Mouse (Mus musculus): Measurements from ENCODE around the gene Ccer2.
A peak's percentile ranks its signal among the peaks of the same experiment; 100 is the strongest.

Ccer2 gene

GRCm38 (mm10) chr7:28749935-28750334 is 6.0 kb upstream of the Ccer2 start:
- no peak for DNase-seq (ENCODE audit: low spot score in 2 of 2)

DNA sequence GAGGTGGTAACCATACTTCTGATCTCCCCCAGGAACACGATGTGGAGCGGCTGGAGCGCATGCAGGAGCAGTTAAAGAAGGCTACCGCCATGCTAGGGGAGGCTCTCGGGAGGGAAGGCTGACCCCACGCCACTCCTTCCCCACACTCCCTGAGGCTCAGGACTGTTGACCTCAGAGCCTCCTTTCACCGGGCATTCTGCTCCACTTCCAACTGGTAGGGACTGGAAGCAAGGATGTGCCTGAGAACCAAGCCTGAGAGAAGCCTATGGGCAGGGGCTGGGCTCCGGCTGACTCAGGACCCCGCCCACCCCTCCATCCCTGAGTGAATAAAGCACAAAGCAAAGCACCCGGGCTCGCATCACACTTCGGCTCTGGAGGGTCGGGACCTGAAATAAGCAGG is 2.6 kb downstream of the Ccer2 start:
- no peak for DNase-seq (ENCODE audit: low spot score in 2 of 2)

GRCm38 (mm10) chr7:28761907-28762306 is 5.9 kb downstream of the Ccer2 start:
- DNase-seq (ENCODE audit: low spot score in 2 of 2) = no peak

- no peak for DNase-seq (ENCODE audit: low spot score in 2 of 2)
Observed at GRCm38 (mm10) chr7:28765211-28765610, 9.2 kb downstream of the Ccer2 start.

DNA sequence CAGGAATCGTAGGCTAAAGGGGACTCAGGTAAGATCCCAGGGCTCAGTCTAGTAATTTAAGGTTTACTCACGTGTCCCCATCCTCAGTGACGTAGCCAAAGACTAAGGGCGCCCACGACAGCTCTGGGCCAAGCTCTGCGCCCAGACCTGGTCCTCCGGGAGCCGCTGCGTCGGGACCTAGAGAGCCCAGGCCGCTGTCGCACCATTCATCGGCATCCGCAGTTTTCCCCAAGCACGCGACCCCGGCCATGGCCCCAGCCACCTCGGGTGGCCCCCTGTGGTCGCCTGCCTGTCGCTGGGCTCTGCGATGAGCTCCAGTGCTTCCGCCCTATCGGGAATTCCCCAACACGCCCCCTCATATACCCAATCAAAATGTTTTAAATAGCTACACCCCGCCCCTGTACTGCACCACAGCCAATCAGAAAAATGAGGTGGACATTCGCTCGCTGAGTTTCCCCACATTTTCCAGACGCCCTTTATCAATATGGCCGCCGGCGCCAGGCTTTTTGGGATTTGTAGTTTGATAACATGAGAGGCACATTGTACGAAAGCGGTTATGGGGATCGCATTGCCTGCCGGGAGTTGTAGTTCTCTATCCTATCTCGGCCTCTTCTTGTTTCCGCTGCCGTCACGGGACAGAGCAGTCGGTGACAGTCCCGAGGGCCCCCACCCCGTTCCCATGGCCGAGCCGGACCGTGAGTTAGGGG is 10.4 kb downstream of the Ccer2 start, which contains the start of gene Sirt2:
TSS of gene Sirt2 (plus strand) at position 563 of the 707 bp plus-strand sequence.
- DNase-seq (ENCODE audit: low spot score in 2 of 2) = peak; percentile 90 to 92

- no peak for DNase-seq (ENCODE audit: low spot score in 2 of 2)
Observed at GRCm38 (mm10) chr7:28766910-28767309, 10.9 kb downstream of the Ccer2 start.

DNA sequence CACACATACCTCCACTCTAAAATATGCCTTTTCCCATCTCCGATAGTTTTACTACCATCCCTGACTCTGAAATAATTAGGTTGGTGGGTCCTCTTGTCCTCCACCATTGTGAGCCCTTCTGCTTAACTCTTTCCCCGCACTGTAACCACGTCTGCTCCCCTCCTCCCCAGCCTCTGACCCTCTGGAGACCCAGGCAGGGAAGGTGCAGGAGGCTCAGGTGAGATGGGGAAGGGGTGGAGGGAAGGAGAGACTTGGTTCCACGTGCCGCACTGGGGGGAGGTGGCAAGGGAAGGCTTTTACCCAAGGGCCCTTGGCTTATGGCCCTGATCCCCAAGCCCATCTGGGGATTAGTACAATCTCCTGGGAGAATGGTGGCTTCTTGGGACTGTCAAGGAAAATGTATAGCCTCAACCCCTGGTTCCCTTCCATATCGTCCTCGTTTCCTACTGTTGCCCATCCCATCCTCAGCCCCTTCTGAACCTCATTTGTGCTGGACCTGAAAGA is 11.5 kb downstream of the Ccer2 start, which contains the start of gene Nfkbib:
TSS of gene Nfkbib (minus strand) at position 51 of the 504 bp plus-strand sequence.
- peak in 1 of 2 experiments; percentile 7 for DNase-seq (ENCODE audit: low spot score in 2 of 2)

DNA sequence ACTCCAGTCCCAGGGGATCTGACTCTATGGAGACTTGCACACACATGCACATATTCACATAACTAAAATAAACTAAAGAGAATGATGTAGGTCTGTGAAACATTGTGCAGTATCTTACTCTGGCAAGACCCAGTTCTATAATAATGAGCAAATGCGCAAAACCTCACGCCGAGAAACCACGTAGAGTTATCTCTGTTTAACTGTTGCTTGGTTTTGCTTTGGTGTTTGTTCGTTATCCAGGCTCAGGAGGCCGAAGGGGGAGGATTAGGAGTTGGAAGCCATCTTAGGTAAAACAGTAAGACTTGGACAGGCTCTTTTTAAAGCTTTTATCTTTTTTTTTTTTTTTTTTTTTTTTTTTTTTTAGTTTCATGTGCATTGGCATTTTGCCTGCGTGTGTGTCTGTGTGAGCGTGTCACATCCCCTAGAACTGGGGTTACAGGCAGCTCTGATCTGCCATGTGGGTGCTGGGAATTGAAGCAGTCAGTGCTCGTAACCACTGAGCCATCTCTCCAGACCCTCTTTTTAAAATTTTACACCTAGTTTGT is 13.5 kb downstream of the Ccer2 start:
- no peak for DNase-seq (ENCODE audit: low spot score in 2 of 2)

- DNase-seq (ENCODE audit: low spot score in 2 of 2) = peak in 1 of 2 experiments; percentile 6
Observed at GRCm38 (mm10) chr7:28770309-28770708, 14.3 kb downstream of the Ccer2 start.

DNA sequence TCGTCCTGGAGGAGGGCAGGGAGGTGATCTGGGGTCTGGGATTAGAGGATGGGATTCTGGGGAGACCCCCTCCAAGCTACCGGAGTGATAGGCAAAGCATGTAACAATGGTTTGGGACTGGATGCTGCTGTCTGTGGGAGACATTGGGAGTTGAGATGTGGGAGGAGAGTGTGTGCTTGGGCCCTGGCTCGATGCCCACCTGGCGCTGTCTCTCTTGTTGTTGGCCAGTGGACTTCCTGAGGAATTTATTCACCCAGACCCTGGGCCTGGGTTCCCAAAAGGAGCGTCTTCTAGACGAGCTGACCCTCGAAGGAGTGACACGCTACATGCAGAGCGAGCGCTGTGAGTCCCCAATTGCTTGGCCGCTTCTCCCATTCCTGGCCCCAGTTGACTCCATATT is 15.9 kb downstream of the Ccer2 start:
- peak in 1 of 2 experiments; percentile 5 for DNase-seq (ENCODE audit: low spot score in 2 of 2)

DNA sequence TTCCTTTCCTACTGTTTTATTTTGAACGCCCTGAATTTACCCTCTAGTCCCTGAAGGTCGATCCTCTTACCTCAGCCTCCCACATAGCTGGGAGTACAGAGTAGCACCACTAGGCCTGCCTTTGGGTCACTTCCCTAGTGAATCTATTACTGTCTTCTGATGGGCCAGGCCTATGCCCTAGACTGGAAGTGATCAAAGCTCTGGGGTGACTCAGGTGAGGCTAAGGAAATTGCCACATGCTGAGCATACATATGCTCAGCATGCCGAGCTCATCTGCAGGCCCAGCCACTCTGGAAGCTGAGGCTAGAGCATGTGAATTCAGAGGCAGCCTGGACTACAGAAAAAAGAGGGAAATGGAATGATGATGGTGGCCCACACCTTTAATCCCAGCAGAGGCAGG is 17.2 kb downstream of the Ccer2 start:
- no peak for DNase-seq (ENCODE audit: low spot score in 2 of 2)

DNA sequence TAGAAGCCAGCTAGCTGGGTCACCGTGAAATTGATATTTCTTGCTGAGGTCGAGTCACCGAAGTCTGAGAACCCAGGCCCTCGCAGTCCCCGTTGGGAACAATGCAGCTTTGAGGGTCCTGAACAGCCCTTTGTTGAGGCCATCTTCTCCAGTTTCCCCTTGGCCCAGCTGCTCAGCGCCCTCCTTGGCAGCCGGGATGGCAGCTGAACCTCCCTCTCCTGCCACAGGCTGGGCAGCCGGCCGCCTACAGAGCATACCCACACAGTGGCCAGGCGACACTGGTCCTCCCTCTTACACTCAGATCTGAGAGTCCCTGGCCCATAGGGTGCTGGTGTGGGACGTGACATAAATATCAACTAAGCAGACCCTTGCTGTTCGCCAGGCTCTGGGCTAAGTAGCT is 18.2 kb downstream of the Ccer2 start:
- no peak for DNase-seq (ENCODE audit: low spot score in 2 of 2)

DNA sequence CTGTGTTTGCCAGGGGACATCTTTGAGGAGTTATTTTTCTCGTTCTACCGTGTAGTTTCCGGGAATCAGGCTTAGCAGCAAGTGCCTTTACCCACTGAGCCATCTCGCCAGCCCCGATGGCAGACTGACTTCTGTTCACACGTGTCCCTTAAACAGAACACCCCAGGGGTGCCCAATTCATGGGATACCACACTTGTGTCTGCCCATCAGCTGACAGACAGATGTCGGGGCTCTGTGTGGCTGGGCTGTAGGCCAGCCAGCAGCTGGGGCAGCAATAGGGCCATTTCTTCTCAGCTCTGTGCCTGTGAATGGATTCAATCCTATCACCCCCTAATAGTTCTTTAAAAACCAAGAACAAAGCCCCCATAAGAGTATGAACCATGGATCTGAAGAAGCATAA is 19.2 kb downstream of the Ccer2 start:
- DNase-seq (ENCODE audit: low spot score in 2 of 2) = no peak

GRCm38 (mm10) chr7:28778825-28779224 is 22.9 kb downstream of the Ccer2 start:
- peak in 1 of 2 experiments; percentile 7 for DNase-seq (ENCODE audit: low spot score in 2 of 2)

DNA sequence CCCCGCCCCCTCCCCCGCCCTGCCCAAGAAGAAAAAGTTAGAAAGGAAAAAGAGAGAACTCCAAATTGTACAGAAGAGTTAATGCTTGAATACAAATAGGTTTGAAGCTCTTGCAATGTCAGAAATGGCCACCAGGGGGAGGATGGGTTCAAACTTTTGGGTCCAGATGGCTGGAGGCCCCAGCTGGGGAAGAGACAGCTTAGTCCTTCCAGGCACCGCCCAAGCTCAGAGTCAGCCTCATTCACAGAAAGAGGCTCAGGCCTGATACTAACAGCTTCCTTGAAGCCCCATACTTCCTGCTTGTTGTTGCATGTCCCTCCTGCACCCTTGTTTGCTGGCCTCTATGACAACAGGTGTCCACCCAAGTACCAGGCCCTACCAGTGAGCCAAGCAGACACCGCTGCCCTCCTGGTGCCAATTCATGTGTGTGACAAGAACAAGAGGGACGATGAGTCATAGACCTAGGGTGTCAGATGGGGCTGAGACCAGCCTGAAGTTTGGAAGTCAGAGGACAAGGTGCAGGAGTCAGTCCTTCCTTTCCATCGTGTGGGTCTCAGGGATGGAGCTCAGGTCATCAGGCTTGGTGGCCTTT is 24.2 kb downstream of the Ccer2 start:
- DNase-seq (ENCODE audit: low spot score in 2 of 2) = peak; percentile 75 to 90

GRCm38 (mm10) chr7:28780857-28781256 is 24.9 kb downstream of the Ccer2 start:
- no peak for DNase-seq (ENCODE audit: low spot score in 2 of 2)

DNA sequence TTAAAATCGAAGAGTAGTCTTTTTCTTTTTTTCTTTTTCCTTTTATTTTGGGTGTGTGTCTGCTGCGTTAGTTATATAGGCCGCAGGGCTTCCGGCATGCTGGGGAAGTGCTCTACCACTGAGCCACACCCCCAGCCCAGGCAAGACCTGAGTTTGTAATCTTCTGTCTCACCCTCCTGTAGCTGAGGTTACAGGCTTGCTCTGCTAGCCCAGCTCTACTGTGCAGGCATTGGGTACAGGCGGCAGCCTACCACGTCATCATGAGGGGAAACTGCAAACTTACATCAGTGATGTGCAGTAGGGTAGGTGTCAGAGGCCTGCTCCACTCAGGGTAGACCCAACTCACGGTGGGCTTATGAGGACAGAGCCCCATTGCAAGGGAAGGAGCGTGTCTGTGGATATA is 25.3 kb downstream of the Ccer2 start:
- peak in 1 of 2 experiments; percentile 32 for DNase-seq (ENCODE audit: low spot score in 2 of 2)

DNA sequence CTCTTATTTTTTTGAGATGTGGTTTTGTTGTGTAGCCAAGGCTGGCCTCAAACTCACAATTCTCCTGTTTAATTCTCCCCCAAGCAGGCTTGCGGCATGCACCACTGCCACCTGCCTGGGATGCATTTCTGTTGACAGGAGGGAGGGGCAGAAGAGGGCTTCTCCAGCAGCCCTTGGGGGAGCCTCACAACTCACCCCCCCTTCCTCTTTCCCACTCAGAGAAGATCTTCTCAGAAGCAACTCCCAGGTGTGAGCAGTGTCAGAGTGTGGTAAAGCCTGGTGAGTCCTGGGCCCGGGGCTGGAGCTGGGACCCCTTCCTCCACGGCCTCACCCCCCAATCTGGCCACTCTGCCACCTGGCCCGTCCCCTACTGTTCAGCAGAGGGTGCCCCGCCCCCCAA is 29.2 kb downstream of the Ccer2 start:
- no peak for DNase-seq (ENCODE audit: low spot score in 2 of 2)

DNA sequence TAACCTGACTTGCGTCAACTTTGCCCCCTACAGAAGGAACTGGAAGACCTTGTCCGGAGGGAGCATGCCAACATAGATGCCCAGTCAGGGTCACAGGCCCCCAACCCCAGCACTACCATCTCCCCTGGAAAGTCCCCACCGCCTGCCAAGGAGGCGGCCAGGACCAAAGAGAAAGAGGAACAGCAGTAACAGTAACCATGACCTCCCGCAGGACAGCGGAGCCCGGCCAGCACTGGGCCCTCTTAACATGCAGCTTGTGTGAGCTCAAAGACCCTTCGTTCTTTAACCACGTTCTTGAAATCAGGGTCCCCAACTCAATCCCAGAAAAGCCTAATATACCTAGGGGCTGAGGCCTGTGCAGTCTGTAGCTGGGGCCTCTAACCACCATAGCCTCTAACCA is 31.9 kb downstream of the Ccer2 start:
- DNase-seq (ENCODE audit: low spot score in 2 of 2) = no peak

DNA sequence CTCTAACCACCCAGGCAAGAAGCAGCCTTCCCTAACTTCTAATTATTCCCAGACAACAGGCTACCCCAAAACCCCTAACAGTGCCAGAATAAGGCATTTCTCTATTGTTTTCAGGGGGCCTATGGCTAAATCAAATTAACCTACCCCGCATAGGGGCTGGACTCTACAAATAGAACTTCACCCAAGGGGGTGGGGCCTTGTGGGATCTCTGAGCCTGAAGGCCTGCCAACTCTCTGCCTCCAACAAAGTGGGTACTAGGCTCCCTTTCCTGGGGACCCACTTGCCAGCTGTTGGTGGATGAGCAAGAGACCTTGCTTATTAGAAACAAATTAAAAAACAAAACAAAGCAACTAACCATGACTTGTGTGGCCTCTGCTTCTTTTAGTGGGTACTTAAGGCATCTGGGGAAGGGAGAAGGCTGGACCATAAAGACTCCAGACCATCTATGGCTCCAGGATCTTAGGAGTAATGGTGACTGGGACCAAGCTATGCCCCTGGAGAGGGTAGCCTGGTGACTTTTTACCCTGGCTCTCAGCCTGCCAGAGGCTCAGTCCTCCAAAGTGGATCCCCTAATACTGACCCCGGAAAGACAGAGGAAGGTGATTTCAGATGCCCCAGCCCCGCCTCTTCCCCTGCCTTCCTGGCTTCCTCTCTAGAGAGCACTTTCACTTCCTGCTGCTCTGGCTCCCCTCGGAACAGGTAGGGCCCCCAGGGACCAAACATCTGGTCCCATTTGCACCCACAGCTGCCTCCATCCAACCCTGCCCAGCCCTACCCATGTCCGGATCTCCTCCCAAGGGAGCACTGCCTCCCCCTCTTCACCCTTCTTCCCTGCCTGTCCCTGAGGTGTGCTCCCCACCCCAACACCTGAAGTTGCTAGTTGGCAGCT is 32.6 kb downstream of the Ccer2 start, which contains the start of gene Rinl:
TSS of gene Rinl (plus strand) at position 663 of the 889 bp plus-strand sequence.
- peak; percentile 61 to 73 for DNase-seq (ENCODE audit: low spot score in 2 of 2)

DNA sequence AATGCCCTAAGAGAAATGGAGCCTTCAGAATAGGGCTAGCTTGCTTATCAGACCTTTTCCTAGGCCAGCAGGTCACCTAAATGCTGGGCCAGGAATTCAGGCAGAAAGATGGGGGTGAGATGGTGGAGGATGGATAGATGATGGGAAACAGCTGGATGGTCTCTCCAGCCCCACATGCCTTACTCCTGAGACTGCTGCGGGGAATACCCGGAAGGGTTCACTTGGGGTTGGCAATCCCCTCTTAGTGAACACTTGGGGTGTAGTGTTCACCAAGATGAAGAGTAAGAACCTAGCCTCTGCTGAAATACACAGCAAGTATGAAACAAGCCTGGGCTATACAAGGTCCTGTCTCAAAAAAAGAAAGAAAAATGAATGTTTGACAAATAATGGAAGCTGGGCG is 33.3 kb downstream of the Ccer2 start:
- no peak for DNase-seq (ENCODE audit: low spot score in 2 of 2)

All from spleen, postnatal 14 days (tissue).